Mouse (Mus musculus): ENCODE data around the gene Dbp.

DNA sequence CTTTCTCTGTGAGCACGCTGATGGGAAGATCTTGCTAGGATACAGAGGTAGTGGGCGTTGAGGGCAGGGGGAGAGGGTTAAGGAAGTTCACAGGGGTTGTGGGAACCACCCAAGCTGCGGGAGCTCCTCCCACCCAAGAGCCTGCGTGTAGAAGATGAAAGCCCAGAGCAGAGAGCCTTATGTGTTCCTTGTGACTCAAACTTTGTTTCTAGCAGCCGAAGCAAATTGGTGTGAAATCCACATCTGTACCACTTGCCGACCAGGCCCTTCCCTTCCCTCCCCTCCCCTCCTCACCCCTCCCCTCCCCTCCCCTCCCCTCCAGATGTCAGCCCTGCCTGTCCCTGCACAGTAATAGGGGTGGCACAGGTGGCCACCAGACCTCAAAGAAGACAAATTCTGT lies 9.8 kb upstream of the Dbp start:
- TF ChIP-seq TAL1 (IDR thresholded peaks at IDR 0.05; ENCODE audit: low read length) (no peak), EP300 (IDR thresholded peaks at IDR 0.05; ENCODE audit: low read depth in 1 of 2, low read length in 2 of 2) (no peak), NELFE (IDR thresholded peaks at IDR 0.05; ENCODE audit: low read depth, low read length) (no peak)
